Mouse (Mus musculus) c-Kit-positive CD71-negative TER-119-negative erythroid progenitor cells, embryonic 14.5 days (primary cell): ENCODE measurements around the gene Col9a3.
A peak's percentile ranks its signal among the peaks of the same experiment; 100 is the strongest.

Experiments used
- DNase-seq: peaks from one replicate; pipeline ENCODE4 v3.0.0-alpha.2; 2013; ENCODE audit warnings: low read depth

Gene Col9a3

DNA sequence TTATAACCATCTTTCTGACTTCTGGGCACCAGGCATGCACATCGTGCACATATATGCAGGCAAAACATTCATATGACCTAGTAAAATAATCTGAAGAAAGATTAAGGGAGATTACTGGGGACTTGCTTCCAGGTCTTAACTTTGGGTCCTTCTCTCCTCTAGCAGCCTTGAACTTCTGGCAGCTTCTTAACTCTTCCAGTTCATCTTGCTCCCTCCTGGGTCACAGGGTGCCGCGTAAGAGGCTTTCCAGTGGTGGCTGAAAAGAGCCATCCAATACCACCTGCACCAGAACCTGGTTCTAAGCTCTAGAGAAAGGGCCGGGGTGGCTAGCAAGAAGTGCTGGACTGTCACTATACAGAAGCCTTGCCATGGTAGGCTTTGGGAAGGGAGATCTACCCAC, at the start of gene Col9a3:
Col9a3 (plus strand) TSS at position 301 of the 400 bp plus-strand sequence.
- no peak for DNase-seq

DNA sequence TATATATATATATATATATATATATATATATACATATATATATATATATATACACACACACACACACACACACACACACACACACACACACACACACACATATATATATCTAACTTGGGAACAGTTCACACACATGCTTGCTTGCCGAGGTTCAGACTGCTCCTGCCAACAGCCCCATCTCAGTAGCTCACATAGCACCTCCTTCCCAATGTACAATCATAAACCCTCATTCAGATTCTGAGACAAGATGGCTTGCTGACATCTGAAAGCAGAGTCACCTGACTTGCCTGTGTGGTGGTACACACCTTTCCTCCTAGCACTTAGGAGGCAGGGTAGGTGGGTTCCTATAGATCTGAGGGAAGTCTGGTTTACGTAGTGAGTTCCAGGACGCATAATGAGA, 45.2 kb upstream of the Col9a3 start:
- DNase-seq: no peak

DNA sequence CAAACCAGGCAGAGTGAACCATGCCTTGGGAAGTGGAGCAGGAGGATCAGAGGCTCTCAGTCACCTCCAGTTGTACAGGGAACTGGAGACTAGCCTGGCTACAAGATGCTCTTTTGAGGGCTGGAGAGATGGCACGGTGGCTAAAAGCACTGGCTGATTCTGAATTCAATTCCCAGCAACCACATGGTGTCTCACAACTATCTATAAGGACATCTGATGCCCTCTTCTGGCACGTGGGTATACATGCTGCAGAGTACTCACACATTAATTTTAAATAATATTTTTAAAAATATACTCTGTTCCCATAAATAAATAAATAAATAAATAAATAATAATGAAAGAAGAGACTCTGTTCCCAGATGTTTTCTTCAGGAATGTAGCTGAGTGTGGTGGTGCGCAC, 42.4 kb upstream of the Col9a3 start:
- no peak for DNase-seq

DNA sequence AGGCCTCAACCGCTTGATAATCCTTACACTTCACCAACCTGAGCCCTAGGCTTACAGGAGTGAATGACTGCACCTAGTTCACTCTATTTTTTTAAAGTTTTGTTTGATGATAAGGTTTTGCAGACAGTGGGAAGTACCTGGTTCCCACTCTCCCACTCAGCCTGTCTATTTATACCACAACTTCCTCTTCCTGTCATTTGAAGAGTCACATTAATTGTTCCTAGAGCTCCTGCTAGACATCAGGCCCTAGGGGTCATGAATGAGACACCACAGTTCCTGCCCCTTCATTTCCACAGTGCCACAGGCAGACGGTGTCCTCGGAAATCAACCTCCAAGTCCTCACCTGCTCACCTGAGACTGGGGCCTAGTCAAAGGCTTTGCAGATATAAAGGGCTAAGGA, 41.1 kb upstream of the Col9a3 start:
- no peak for DNase-seq

DNA sequence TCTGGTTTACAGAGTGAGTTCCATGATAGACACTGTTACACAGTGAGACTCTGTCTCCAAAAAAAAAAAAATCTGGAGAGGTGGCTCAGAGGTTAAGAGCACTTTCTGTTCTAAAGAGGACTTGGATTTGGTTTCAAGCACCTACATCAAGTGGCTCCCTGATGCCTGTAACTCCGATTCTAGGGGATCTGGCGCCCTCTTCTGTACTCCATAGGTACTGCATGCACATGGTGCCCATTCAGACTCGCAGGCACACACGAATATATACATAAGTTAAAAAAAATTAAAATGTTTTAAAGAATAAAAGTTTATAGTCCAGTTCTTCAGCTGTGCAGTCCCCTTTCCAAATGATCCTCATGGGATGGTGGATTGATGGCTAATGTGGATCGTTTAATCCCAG, 37.3 kb upstream of the Col9a3 start:
- DNase-seq: peak; percentile 17

DNA sequence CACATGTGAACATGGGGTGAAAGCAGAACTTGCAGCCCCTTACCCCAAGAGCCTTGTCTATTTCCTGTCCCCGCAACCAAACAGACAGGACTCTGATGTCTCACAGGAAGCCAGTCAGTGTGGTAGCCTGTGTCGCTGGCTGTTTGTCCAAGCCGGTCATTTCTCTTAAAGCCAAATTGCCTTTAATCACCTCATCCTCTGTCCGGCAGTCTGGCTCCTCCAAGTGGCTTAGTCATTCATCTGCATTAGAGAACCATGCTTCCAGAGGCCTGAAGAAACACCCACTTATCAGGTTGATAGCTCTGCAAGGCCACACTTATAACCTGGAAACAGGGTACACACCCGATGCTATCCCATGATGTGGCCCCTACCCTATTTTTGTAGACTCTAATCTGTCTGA, 35.4 kb upstream of the Col9a3 start:
- no peak for DNase-seq

DNA sequence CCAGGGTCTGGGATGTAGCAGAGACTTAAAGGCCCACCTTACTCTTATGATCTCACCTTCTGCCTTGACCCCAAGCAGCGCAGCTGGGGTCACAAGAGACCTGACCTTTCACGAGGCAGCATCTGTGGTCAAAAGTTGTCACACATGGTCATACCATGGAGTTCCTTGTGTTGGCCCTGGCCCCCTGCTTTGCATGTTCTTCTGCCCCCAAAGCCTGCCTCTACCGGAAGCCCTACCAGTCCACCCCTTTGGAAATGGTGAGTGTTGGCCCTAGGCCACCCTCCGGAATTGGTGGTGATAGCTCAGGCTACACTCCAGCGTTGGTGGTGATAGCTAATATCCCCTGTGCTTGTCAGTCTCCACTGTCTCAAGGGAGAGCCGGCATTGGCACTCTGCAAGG, 34.3 kb upstream of the Col9a3 start:
- no peak for DNase-seq

DNA sequence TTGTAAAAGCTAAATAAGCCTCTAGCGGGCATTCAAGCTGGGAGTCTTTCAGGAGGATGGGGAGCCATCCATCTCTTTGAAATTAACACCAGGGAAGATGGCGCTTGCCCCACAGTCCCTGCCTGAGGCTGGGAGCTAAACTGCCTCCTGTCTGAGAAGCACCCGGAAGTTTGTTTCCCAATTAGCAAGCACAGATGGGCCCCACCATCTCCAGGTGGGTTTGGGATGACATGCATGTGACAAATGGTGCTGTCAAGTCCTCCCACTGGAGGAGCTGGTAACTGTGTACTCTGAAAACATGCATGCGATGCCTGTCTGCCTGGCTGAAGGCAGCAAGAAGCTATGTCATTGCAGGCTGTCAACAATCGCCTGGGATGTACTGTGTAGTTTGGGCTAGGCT, 33.7 kb upstream of the Col9a3 start:
- DNase-seq: no peak

DNA sequence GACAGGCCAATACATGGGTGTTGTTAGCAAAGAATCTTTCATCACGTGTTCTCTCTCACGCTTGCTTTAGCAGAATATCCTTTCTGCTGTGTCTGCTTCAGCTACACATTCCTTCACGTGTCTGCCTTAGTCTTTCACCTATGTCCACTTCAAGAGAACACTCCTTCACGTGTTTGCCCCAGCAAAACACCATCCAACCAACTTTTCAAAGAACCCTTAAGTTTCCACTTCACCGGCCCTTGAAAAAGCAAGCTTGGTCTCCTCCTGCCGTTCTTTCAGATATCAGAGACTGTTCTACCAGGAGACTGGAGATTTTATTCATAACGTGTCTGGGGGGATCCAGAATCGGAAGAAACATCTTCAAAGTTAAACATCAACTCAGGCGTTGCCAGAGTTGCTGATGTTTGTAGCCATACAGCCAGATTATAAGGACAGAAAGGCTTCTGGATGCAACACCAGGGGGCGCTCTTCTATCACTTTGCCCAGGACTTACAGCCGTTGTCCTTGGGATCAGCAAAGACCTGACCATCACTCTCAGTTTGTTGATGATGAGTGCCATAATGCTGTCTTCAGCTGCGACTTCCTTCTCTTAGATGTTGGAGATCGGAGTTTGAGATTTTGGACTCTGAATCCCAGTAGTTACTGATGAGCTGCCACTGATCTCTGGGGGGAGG, 31.2 kb upstream of the Col9a3 start:
- DNase-seq: peak; percentile 67

DNA sequence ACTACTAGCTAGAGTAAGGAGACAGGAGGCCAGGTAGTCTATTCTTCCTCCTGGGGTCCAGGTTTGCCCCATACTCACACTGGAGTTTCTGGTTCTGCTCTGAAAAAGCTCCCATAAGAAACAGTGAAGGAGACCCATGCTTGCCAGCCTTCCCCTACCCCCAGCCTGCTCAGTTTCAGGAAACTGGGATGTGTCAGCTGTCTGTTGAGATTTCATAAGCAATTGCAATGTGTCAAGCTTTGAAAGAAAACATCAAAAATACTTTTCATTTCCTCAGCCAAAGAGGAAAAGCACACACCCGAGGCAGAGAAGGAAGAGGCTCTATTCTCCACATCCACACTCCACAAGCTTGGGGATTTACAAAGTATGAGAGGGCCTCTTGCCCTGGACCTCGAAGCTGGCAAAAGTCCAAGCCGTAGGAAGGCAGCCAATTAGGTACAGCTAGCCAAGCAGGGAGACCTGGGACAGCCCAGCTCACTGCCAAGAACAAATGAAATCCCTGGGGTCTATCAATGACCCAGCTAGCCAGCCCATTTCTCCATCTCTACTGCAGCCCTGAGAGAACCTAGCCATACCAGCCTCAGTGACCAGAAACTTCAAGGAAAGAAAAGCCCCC, 28.5 kb upstream of the Col9a3 start:
- no peak for DNase-seq

DNA sequence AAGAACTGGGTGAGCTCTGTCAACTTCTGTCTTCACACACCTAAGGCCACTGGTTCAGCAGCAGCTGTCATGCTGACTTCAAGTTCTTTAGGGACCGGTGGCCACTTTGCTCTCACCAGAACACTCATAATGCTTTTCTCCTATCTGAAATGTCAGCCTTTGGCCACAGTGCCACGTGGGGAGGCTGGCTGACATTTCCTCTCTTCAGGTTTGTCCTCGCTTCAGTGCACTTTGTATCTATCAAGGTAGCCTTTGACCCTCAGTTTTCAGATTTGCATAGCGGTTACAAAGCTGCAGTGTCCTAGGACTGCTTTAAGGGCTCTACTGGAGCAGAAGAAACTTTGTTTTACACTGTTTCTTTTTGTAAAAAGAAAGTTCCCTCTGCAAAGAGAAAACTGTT, 21.1 kb upstream of the Col9a3 start:
- DNase-seq: no peak

DNA sequence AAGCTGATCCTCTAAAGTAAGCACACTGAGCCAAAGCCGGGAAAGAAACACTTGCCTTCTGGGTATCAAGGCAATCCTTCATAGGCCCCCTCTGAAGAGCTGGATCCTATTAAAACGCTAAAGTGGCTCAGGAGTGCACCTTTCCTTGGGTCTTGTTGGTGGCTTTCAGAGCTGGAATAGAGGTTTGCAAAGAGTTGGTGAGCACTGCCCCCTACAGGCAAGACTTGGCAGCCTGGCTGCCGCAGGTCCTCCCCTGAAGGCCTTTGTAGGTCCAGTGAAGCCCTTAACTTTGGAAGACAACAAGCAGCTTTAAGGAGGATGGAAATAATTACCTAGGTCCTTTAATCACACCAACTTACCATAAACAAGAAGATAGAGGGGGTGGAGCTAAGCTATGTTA, 18.9 kb upstream of the Col9a3 start:
- peak; percentile 53 for DNase-seq

DNA sequence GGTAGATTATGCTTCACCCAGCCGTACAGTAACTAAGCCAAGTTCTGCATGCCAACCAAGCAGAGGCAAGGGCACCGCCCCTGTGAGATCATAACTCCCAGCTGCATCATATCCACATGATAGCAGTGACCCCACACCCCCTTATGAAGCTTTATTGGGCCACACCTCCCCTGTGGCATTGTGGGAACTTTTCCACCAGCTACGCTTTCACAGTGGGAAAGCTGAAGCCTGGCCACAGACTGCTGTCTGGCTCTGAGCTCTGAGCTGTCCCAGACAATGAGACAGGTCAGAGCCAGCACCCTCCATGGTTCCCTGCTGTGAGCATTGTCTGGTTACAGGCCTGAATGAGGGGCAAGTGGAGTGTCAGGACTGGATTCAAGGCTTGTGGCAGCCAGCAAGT, 16.6 kb upstream of the Col9a3 start, which contains the start of gene Mrgbp:
Mrgbp (plus strand) TSS at position 303 of the 400 bp plus-strand sequence.
- DNase-seq: no peak

DNA sequence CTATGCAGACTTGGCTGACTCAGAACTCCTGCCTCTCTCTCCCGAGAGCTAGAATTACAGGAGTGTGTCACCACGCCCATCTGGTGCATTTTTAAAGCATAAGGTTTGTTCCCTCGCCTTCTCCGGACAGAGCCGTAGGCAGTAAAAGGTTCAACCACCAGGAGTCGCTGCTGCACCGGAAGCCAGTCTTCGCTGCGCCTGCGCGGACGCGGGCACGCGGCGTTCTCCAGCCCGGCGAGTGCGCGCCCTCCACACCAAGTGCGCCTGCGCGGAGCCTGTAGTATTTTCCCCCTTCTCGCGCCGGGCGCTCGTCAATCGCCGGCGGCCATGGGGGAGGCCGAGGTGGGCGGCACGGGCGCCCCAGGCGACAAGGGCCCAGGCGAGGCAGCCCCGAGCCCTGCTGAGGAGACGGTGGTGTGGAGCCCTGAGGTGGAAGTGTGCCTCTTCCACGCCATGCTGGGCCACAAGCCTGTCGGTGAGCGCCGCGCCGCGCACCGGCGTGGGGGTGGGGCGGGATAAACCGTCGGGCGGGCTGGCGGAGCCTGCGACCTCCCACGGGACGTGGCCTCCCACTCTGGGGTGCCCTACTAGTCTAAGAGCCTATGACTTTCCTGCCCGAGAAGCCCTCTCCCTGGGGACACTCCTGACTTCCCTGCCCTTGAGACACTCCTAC, 15.0 kb upstream of the Col9a3 start:
- DNase-seq: peak; percentile 88

DNA sequence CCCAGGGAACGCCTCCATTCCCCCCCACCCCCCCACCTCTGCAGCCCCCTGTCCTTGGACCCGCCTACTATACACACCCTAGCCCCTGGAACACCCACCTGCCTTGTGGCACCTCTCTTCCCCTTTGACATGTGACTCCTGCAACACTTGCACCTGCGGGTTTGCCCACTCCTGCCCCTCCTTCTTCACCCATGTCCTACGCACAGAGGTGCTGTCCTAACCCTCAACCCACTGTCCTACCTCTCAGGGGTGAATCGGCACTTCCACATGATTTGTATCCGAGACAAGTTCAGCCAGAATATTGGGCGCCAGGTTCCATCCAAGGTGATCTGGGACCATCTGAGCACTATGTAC, 14.5 kb upstream of the Col9a3 start:
- DNase-seq: no peak

DNA sequence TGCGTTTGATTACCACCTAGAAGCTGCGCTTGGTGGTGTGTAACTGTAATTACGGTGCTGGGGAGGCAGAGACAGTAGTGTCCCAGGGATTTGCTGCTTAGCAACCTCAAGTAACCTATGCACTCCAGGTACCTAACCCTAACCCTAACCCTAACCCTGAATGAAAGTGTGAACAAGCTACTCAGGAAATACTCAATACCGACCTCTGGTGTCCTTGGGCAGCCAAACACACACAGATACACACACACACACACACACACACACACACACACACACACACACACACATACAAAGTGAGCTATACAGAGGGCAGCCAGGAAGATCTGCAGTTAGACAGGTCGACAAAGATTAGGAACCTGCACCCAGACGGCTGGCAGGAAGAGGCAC, 8.9 kb upstream of the Col9a3 start:
- peak; percentile 10 for DNase-seq

DNA sequence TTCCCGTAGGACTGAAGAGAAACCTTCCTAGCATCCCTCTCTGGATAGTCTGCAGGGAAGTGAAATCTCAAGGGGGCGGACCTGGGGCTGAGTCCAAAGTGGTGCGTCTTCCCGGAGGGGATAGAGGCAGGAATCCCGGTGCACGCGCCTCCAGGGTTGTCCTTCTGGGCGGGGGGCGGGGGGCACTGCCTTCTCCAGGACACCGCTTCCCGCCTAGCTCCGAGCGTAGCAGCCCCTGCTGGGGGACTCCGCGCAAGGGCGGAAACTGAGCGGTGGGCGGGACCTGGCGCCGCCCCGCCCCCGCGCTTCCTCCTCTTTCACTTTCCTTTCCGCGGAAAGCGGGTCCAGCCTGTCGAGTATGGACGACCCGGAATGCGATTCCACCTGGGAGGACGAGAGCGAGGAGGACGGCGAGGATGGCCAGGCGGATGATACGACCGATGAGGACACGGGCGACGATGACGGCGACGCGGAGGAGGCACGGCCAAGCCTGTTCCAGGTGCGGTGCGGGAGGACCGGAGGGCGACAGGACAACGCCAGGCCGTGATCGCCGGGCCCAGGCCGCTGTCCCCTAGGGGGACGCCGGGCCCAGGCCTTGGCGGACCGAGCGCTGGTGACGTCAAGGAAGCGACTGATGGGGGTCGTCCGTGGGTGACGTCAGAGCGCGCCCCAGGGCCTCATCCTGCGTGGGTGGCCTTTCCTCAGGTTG, 8.3 kb upstream of the Col9a3 start, which contains the start of gene Ogfr:
Ogfr (plus strand) TSS at position 123 of the 709 bp plus-strand sequence.
- peak; percentile 58 for DNase-seq

DNA sequence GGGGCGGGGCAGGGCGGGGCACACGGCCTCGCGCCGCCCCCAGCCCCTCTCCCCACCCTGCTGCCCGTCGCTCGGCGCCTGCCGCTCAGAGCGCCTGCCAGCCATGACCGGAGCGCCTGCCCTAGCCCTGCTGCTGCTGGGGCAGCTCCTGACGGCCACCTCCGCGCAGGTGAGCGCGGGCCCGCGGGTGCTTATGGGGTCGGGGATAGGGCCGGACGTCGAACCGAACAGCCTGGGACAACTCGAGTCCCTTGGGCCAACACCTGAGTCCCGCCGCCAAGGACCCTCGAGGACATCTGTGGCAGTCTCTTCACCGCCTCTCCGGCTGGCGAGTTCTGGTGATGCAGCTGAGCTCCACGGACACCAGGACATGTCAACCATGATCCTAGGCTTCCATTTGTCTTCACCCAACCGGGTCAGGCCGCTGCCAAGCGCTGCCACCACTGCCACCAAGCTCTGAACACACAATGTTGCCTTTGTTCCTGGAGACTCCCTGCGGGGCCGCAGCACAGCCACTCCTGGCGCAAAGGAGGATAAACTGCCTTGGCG, 641 bp downstream of the Col9a3 start:
- DNase-seq: no peak

DNA sequence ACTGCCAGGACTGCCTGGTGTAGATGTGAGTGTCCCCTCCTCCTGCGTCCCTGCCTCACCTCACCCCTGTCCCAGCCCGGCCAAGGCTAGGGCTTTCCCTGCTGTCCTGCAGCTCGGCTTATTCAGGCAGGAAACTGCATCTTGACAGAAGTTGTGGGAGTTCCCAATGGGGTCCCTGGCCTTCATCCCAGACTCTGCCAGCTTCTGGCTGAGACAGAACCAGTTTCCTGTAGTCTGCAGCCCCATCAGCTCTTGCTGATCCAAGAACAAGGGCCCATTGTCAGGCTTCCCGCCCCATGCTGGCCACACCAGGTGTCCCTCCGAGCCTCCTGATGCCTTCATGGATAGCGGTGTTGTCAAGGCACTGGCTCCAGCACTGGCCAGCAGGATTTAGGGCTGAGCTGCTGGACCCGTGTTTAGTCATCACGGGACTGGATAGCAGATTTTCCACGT, 3.0 kb downstream of the Col9a3 start:
- DNase-seq: no peak

DNA sequence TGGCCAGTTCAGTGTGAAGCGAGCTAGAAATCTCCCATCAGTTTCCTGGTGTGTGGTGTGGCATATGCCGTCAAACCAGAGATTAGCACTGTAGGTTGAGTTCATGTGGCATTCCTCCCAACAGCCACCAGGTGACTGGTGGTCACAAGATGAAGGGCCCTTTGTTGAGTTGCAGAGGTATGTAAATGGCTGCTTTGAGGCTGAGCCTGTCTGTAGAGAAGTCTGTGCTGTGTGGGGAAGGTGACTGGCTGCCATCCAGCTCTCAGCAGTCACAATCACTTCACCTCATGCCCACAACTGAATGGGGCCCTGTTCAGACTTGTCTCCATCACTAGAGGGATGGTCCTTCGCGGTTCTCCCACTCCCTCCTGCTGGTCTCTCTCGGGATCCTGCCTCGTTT, 7.2 kb downstream of the Col9a3 start:
- no peak for DNase-seq

DNA sequence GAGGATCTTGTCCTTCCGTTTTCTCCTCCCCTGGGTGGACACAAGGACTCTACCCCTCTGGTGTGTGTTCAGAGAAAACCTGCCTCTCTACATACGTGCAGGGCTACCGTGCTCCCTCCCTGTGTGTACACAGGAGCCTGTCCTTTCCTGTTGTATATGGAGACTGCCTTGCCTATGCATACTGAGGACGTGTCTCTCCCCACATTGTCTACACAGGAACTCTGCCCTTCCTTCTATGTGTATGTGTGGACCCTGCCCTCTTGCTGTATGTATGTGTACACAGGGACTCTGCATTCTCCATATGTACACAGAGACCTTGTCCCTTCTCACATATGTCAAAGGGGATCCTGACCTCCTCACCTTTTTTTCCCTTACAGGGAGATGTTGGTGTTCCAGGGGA, 12.7 kb downstream of the Col9a3 start:
- no peak for DNase-seq

DNA sequence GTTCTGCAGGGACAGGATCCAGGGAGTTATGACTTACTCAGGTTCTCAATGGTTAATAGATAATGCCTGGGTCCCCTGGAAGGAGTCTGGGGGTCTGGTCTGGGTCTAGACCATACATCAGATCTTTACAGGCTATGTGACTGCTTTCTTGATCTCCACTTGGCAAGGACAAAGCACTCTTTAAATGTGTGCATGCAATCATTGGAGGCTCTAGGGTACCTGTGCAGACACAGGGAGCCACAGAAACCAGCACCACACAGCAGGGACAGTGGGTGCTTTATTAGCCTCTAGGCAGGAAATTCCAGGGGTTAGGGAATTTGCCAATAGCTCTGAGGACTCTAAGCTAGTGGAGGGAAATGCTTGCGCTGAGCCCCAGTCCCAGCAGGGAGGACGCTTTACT, 14.3 kb downstream of the Col9a3 start:
- DNase-seq: no peak
